Mouse (Mus musculus) urinary bladder, adult 2 months (tissue): Measurements from ENCODE around the gene Chchd1. TPM values are rescaled to one million over a fixed set of nuclear protein-coding genes. Genes with fewer than 3 reads are reported as not detected.
A peak's percentile ranks its signal among the peaks of the same experiment; 100 is the strongest.

Experiments used
- DNase-seq: peaks from one replicate; pipeline ENCODE4 v3.0.0; 2022; ENCODE audit warnings: low spot score
- polyA plus RNA-seq: library from polyadenylated mRNA; depleted of rRNA; stranded (reverse); fragments of >200 nt; gene quantifications from 2 replicates; pipeline ENCODE4 v1.2.3, GENCODE M21; 2012; rRNA removed

The Chchd1 gene
- polyA plus RNA-seq: 90.7 and 97.2 TPM in 2 replicates

DNA sequence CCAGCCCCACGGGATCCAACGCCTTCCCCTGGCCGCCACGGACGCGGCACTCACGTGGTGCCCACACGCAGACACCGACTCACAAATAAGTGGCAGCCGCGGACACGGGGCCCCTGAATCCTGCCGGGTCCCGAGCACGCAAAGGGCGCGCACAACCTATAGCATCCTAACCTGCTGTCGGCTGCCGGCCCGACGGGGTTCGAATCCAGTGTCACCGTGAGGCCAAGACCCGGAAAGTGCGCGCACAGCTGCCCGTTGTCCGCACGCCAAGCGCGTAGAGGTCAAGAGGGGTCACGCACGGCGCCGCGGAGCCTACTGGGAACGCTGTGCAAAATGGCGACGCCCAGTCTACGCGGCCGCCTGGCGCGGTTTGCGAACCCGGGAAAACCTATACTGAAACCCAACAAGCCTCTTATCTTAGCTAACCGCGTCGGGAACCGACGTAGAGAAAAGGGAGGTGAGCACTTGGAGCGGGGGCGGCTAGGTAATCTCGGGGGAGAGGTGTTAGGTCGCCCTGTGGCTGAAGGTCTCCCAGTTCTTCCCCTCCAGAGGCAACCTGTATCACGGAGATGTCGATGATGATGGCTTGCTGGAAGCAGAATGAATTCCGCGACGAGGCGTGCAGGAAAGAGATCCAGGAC, at the start of gene Chchd1:
Gene Chchd1, plus strand, starts transcription at position 266 of the 641 bp plus-strand sequence.
- peak; percentile 93 for DNase-seq

DNA sequence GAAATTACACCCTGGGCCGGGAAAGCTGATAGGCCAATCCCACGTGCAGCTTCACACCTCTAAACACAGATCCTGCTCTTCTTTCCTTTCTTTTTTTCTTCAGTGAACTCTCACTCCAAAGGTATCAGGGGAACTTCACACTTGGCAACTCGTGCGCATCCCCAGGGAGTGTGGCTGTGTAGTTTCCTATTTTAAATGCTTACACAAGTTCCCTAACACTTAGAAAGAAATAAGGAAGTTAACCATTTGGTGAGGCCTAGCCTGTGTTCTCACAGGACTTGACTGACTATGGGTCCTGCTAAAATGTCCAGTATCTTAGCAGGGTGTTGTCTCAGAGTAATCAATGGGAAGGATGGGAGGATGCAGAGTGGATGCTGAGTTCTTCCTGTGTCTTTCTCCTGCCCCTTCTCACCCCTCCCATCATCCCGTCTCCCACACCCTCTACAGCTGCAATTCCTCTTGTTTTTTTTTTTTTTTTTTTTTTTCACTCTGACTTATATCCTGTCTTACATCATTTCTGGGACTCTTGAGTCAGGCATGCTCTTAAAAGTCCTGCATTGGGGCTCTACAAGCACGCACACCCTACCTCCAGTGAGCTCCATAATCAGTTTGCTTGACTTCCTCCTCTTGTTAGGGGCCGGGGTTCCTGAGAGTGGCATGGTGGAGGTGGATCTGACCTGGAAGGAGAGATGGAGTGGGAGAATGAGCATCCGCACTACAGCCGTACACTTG, 48.0 kb upstream of the Chchd1 start:
- DNase-seq: no peak

DNA sequence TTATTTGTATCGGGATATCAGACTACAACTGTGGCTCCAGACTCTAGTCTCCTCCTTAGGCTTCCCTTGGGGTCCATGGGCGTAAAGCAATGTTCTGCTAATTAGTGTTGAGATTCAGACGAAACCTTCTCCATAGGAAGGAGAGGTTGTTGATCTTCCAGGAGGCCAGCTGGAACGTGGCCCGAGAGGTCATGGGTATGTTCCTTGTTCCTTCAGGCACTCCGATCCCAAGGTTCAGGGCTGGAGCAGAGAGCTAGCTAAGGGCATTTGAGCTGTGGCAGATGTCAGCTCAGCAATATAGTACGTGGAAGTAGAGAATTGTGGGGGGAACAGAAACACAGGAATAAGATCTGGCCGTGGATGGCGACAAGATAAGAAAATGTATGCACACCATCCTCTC, 47.1 kb upstream of the Chchd1 start:
- DNase-seq: no peak

DNA sequence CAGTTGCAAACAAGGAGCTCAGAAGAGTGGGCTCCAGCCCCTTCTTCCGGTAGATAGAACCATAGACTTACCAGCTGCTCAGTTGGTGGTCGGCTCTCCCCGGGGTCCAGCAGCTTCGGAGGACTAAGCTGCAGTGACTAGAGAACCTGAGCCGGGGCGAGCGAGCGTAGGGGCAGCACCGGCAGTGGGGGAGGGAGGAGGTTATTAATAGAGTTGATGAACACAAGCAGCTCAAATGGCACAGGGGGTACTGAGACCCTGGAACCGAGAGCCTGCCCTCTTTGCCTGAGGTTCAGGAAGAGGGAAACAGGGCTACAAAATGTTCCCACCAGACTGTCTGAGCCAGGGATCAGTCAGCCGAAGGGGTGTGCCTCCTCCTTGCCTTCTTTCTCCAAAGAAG, 46.4 kb upstream of the Chchd1 start, which contains the start of gene Myoz1:
Gene Myoz1, minus strand, starts transcription at position 180 of the 400 bp plus-strand sequence.
- DNase-seq: no peak

DNA sequence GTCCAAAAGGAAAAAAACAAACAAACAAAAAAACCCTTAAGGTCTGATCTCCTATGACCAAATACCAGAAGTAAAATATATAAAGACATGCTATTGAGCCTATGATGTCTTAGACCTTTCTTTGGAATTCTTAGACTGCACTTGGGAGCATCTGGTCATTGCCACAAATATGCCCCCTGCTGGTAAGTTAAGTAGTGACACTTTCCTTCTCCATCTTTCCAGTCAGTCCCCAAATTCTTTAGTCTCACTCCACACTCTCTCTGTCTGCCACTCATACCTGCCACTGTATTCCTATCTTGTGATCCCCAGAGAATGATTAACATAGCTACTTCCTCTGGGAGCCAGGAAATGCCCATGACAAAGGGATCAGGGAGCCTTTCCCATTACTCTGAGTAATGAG, 44.5 kb upstream of the Chchd1 start:
- DNase-seq: no peak

DNA sequence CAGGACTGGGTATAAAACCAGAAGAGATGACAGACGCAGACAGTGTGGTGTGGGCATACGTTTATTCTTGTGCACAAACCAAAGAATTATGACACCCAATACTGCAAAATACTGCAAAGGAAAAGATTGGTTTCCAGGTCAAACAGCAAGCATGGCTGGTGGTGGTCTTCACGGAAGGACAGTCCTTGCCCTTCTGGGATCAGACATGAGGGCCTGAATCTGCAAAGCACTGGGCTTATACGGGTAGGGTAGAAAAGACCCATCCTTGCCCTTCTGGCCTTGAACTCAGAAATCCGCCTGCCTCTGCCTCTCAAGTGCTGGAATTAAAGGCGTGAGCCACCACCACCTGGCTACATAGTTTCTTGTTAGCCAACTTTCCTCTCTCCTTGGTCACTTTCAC, 43.9 kb upstream of the Chchd1 start:
- no peak for DNase-seq

DNA sequence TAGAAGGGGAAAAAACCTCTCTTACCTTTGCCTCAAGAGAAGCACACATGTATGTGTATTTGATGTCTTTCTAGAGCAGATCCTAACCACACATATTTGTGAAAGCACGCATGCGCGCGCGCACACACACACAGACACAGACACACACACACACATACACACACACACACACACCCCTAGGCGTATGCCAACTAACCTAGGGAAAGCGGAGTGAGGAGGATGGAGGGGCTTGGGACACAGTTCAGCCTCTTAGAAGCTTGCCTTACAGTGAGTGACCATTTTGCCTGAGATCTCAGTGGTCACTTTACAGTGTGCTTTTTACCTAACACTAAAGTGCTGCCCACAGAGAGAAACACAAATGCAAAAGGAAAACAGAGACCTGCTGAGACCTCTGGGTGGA, 43.1 kb upstream of the Chchd1 start:
- DNase-seq: no peak

DNA sequence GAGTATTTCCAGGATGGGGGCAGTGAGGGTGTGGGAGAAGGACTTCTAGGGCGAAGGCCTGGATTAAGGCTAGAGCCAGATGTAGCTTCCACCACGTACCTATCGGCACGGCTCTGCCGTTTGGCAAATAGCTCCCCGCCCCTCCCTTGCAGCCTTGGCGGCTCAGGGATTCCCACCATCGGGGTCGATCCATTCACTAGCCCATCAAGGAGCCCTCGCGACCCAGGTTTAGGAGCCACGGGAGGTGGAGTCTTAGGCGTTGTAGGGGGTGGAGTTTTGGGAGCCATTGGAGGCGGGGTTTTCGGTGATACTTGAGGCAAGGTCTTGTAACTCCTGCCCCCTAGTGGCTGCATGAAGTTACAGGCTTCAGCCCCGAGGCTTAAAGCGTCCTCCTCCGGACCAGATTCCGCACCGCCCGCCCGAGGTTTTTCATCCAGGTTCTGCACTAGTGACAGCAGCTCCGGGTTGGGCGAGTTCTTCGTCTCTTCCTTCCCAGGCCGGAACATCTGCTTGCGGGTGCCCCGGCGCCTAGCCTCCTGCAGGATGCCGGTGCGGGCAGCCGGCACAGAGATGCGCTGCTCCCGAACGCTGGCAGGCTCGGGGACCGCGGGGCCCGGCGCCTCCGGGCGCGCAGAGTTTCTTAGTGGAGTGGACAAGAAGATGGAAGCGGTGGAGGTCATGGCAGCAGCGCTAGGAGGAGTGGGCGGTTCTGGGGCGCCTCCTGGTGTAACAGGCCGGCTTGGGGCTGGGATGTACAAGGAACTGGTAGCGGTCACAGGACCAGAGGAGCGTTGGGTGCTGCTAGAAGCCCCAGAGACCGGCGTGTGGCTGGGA, 41.8 kb upstream of the Chchd1 start:
- DNase-seq: peak; percentile 68

DNA sequence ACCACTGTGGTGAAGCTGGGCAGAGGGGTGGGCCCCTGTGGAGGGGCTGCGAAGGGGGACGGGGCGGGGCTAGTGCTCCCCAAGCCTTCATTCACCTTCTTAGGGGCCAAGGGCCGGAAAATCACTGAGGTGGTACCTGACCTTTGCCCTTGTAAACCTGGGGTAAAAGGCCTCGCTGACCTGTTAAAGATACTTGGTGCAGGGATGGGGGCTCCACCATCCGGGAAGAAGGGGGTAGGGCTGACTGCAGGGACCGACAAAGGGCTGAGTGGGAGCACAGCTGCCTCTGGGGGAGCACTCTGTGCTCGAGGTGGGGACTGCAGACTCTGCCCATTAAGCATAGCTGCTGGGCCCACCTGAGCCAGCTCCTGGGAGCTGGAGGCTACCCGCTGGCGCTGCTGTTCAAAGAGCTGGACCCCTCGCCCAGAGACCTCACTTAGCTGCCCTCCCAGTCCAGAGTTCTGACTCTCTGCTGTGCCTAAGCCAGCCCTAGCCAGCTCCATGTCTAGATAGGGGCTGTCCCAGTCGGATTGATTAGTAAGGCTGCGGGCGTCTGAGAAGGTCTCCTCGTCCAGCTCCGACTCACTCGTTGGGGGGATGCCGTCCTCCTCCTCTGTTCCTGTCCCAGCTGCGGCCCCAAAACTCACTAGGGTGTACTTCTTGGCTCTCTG, 41.0 kb upstream of the Chchd1 start:
- no peak for DNase-seq

DNA sequence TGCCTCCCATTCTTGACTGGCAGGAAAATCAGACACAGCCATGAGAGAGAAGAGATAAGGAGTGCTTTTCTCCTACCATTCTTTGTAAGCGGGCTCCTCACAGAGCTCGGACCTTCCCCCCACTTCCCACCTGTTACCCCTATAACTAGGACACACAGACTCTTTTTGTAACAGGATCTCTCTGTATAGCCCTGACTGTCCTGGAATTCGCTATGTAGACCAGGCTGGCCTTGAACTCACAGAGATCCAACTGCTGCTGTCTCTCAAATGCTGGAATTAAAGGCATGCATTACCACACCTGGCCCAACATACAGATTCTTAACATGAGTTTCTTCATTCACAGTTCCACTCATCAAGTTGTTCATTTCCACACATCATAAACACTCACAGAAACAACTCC, 40.1 kb upstream of the Chchd1 start:
- DNase-seq: no peak

DNA sequence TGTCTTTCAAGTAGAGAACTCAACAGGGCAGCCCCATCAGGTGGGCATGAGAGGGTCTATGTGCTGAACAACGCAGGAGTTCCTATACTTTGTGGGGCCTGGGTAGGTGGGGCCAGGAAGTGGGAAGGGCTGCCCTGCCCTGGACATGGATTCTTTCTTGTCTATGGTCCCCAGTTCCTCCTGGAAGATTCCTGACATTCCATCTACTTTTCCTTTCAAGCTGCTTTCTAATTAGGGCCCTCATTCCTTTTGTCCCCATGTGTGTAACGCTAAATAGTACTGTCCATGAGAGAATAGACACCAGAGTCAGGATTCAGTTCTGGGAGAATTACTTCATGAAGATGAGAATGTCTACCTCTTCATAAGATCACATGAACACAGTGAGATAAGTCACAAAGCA, 39.2 kb upstream of the Chchd1 start:
- no peak for DNase-seq

DNA sequence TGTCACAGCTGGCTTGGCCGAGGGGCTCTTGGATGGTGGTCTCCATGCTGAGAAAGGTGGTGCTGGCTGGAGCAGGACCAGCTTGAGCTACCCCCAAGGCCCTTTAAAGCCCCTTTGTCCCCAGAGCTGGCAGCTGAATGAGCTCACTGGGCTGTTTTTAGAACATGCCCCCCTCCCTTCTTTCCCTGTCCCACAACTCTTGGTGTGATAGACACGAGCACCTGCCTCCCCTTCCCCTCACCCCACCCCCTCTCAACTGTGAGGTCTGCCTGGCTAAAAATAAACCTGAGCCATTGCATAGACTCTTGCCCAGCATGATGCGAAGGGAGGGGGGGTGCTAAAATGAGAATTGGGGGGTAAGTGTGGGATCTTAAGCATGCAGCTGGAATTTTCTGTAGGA, 38.4 kb upstream of the Chchd1 start:
- DNase-seq: no peak

DNA sequence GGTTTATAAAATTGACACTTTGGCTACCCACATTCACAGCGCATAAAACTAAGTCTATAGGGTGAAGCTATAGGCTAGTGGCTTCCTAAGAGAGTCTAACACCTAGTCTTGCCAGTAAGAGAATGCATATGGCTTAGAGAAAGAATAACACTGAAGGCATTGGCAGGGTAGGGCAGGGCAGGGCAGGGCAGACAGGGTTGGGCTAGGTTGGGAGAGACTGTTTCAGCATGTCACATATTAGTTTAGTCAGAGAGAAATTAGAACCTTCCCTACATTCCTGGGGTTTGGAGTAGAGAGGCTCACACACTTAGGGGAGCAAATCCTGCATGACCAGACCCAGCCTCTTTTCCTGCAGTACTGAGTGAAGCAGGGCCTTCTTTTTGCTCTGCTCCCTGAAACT, 35.3 kb upstream of the Chchd1 start:
- no peak for DNase-seq

DNA sequence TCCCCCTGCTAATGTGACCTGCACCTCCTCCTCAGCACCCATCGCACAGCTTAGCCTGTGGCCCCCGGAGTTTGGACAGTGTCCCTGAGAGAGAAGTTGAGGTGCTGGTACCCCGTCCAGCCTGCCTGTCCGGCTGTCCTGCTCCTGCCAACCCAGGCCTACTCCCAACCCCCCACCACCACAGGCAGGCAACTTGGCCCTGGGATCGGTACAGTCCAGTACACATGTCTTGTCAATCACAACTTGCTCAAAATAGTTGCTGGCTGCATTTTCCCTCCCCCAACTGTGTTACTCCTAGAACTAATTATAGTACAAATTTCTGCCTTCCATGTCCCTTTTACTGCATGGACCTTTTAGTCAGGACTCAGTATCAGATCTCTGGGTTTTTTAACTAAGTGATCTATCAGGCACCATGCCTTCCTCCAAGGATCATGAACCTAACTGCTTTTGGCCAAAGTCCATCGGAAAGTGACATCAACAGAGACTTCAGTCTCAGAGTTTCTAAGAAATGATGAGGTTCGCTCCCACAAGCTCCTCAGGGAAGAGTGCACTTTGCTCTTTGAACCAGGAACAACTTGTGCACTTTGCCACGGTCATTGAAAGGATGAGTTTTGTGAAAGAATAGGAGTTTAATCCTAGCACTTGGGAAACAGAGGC, 34.5 kb upstream of the Chchd1 start, which contains the start of gene Synpo2l:
Gene Synpo2l, minus strand, starts transcription at position 201 of the 657 bp plus-strand sequence.
- no peak for DNase-seq

DNA sequence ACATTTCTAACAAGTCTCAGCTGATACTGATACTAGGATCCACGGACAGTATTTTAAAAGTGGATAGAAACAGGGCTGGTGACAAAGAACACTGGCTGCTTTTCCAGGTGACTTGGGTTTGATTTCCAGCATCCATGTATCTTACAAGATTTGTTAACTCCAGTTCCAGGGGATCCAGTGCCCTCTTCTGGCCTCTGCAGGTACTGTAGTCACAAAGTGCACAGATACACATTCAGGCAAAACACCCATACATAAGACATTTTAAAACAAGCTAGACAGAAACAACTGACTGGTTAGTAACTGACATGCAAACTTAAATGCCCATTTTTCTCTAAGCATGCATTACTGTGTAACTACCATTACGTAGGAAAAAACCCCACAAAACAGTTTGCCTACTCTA, 29.8 kb upstream of the Chchd1 start:
- no peak for DNase-seq

DNA sequence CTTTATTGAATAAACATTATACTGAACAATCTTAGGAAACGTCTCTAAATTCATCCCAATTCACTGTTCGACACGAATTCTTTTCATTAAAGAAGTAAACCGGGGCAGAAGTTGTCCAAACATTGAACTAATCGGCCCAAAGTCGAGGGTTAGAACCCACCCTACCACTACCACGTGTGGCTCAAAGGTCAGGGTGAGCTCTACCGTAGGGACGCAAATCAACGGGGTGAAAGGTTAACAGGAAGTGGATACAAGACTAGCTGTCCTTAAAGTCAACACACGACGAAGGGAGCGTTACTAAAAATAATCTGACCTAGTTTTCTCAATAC, 29.1 kb upstream of the Chchd1 start:
- DNase-seq: no peak

DNA sequence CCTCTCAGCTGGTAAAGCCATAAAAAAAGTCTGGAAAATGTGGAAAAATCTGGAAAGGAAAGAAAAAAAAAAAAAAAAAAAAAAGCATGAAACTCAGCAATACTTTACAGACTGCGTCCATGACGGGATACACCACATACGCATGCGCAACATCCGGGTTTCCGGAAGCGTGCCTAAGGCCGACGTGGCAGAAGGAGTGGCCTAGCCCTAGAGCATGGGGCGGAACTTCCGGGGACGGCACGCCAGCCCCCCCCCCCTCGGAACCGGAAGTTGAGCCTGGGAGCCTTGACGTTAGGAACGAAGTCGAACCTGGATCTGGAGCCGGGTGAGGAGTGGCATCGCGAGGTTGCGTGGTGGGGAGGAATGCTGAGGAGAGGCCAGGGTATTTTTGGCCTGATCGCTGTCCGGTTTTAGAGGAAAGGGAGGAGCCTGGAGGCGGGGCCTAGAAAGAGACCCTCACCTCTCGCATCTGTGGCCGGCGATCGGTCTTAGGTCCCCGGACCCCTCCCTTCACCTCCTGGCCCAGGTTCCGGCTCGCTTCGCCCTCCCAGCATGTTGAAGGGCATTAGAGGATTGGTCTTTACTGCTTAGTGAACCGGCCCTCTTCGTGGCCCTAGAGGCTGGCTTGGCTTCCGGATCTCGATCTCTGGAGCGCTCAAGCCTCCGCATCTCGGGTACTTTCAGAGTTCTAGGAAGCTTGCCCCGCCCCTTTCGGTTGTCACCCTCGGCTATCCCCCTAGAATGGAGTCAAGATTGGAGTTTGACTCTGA, 28.6 kb upstream of the Chchd1 start, which contains the start of gene Sec24c:
Gene Sec24c, plus strand, starts transcription at position 245 of the 770 bp plus-strand sequence.
- DNase-seq: peak; percentile 96

DNA sequence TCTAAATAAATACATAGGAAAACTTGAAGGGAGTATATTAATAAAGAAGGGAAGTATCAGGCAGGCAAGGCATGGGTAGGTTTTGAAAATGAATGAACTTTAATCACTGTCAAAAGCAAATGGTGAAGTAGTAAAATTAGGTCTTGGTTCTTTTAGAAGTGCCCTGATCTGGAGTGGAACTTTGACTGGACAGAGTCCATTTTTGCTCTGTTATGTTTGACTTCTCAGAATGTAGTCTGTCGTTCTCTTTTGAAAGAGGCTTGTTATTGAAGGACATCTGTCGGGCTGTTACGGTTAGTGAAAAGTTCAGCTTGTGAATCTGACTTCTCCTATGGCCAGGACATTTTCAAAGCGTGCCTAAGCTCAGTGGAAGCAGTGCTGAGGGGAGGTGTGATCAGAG, 24.9 kb upstream of the Chchd1 start:
- DNase-seq: no peak

DNA sequence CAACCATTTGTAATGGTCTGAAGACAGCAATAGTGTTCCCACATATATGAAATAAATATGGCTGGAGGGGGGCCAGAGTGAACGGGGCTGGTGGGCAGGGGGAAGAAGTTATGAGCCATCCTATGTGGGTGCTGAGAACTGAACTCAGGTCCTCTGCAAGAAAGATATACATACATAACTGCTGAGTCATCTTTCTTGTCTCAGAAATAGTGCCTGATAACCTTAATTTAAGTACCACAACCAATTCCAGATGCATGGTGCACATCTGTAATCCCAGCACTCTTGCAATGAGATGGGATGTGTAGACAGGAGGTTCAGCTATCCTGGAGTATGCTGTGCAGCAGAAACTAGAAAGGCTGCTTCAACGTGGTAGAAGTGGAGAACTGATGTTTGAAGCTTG, 21.1 kb upstream of the Chchd1 start:
- no peak for DNase-seq

DNA sequence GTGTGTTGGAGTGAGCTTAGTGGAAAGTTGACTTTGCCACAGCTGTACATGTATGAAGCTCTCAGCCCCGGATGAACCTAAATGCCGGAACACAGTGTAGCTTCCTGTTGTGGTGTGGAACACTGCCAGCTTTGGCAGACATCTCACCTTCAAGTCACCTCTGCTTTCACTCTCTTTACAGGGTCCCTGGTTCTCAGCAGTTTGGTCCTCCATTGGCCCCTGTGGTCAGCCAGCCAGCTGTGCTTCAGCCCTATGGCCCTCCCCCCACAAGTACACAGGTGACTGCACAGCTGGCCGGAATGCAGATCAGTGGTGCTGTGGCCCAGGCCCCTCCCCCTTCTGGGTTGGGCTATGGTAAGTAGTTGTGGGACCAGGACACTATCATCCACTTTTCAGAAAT, 20.3 kb upstream of the Chchd1 start:
- no peak for DNase-seq

DNA sequence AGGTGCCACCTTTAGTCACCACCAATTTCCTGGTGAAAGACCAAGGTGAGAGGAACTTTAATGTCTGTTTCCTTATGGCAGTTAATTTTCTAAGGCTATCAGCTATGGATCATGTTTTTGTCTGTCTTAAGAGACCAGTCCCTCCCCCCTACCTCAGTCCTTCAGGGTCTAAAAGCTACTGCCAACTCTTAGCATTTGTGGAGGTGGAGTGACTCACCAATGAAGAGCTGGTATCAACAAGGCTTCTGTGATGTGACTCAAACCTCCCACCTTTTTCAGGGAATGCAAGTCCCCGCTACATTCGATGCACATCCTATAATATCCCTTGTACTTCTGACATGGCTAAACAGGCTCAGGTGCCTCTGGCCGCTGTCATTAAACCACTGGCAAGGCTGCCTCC, 16.2 kb upstream of the Chchd1 start:
- no peak for DNase-seq
